Mouse (Mus musculus): ENCODE data around the gene Clk2. TPM values are rescaled to one million over a fixed set of nuclear protein-coding genes. Genes with fewer than 3 reads are reported as not detected.

Gene Clk2
- total and polyA plus RNA-seq, 2 experiments, result 7.4 to 23.9 TPM

DNA sequence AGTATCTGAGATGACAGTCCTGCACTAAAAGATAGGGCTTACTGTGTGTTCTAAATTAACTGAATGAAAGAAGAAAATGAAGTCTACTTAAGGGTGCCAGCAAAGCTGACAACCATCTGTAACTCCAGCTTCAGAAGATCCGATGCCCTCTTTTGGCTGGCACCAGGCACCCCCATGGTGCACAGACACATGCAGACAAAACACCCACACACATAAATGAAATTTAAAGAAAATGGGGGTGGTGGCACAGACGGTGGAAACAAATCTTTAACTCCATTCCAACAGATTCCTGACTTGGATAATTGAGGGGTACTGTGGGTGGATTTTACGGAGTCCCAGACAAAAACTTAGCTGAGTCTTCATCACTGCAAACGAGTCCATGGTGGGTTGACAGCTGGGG is 32.8 kb upstream of the Clk2 start:
- Histone ChIP-seq H3K4me1 (ENCODE audit: control insufficient read depth, insufficient read depth, low read length) (peaks cover 18% of the 10 kb centered on the region), H3K36me3 (ENCODE audit: control insufficient read depth, insufficient read depth, low read length) (no peaks in the 10 kb centered on the region), H3K27ac (replicated peaks; ENCODE audit: insufficient read depth, low read depth, low read length) (no peak overlapping the region), H3K27me3 (ENCODE audit: control insufficient read depth, insufficient read depth, low read length) (no peaks in the 10 kb centered on the region), H3K9ac (ENCODE audit: low read depth, low read length) (no peak overlapping the region), H3K79me2 (ENCODE audit: control insufficient read depth, insufficient read depth, low read length) (no peaks in the 10 kb centered on the region), H3K4me3 (ENCODE audit: insufficient read depth, low read depth, low read length) (no peak overlapping the region)
- 65% methylated on average over 4 of the region's 4 CpGs for WGBS
- DNase-seq (ENCODE audit: extremely low read depth, low read depth, low spot score), result no peak
- TF ChIP-seq POLR2A (IDR thresholded peaks at IDR 0.05; ENCODE audit: extremely low read depth, insufficient read depth, low read length) (no peak), CTCF (IDR thresholded peaks at IDR 0.05; ENCODE audit: low read depth, low read length) (no peak)

DNA sequence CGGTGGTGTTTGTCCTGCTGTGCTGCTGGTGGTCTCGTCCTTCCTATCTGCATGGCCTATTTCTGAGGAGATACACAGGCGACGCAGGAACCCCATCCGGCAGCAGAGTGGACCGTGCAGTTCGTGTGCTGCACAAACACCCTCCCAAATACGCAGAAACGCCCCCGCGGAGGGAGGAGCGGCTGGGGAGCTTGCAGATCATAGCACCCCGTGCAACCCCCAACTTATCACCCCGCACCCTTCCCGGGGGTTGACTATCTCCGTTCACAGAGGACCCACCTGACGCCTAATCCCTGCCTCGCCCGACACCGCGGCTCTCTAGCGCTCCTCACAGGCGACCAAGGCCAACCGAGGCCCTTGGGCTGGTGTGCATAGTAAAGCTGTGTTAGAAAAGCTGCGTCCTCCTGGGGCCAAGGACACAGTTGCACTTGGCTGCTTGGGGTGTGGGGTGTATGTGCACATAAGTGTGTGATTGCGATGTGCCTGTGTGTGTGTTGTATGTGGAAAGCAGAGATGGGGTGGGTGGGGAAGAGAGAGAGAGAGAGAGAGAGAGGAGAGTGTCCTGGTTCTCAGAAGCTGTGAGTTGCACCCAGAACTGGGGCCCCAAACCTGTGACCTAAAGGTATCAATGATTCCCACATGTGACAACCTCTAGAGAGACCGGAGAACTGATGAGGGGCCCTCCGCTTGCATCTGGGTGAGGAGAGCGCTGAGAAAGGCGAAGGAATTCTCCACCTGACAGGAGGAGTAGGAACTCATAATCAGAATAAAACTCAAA is 32.1 kb upstream of the Clk2 start:
- DNase-seq (ENCODE audit: extremely low read depth, low read depth, low spot score), result no peak
- Histone ChIP-seq H3K27ac (replicated peaks; ENCODE audit: insufficient read depth, low read depth, low read length) (peak overlapping the region; percentile 73; the same call in 1 of the 2 replicates), H3K27me3 (ENCODE audit: control insufficient read depth, insufficient read depth, low read length) (no peaks in the 10 kb centered on the region), H3K79me2 (ENCODE audit: control insufficient read depth, insufficient read depth, low read length) (0 out of 2 replicates have a peak, but pooled peaks cover 4% of the 10 kb centered on the region), H3K36me3 (ENCODE audit: control insufficient read depth, insufficient read depth, low read length) (no peaks in the 10 kb centered on the region), H3K9ac (ENCODE audit: low read depth, low read length) (peak overlapping the region; percentile 51), H3K4me1 (ENCODE audit: control insufficient read depth, insufficient read depth, low read length) (peaks cover 19% of the 10 kb centered on the region), H3K4me3 (ENCODE audit: insufficient read depth, low read depth, low read length) (peak overlapping the region; percentile 10; the same call in 1 of the 2 replicates)
- peak; percentile 77 for TF ChIP-seq CTCF (IDR thresholded peaks at IDR 0.05; ENCODE audit: low read depth, low read length)
- no peak for TF ChIP-seq POLR2A (IDR thresholded peaks at IDR 0.05; ENCODE audit: extremely low read depth, insufficient read depth, low read length)
- 16% methylated on average over 30 of the region's 30 CpGs for WGBS

DNA sequence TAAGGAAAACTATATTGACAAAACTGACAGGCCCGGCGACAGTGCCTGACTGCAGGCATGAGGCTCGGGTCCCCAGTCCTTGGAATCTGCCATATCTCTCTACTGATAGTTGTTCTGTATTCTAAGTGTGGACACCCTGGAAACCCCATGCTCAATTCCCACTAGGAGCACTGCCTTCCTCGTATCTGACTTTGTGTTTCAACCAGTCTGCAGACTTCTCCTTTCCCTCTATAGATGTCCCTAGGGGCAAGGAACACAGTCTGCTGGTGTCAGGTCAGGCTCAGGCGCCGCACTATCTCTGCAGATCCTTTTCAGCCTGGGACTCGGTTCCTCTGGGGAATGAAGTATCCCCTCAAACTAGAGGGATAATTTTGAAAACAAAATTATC is 31.5 kb upstream of the Clk2 start:
- peak overlapping the region; percentile 5; the same call in 1 of the 2 replicates for H3K9ac ChIP-seq (ENCODE audit: low read depth, low read length)
- 0 out of 2 replicates have a peak, but pooled peaks cover 4% of the 10 kb centered on the region for H3K79me2 ChIP-seq (ENCODE audit: control insufficient read depth, insufficient read depth, low read length)
- H3K4me3 ChIP-seq (ENCODE audit: insufficient read depth, low read depth, low read length), result no peak overlapping the region
- H3K27me3 ChIP-seq (ENCODE audit: control insufficient read depth, insufficient read depth, low read length), result no peaks in the 10 kb centered on the region
- TF ChIP-seq POLR2A (IDR thresholded peaks at IDR 0.05; ENCODE audit: extremely low read depth, insufficient read depth, low read length) (no peak), CTCF (IDR thresholded peaks at IDR 0.05; ENCODE audit: low read depth, low read length) (no peak)
- H3K4me1 ChIP-seq (ENCODE audit: control insufficient read depth, insufficient read depth, low read length), result peaks cover 20% of the 10 kb centered on the region
- 56% methylated on average over 7 of the region's 7 CpGs for WGBS
- peak overlapping the region; percentile 73 for H3K27ac ChIP-seq (replicated peaks; ENCODE audit: insufficient read depth, low read depth, low read length)
- no peak for DNase-seq (ENCODE audit: extremely low read depth, low read depth, low spot score)
- H3K36me3 ChIP-seq (ENCODE audit: control insufficient read depth, insufficient read depth, low read length), result no peaks in the 10 kb centered on the region

DNA sequence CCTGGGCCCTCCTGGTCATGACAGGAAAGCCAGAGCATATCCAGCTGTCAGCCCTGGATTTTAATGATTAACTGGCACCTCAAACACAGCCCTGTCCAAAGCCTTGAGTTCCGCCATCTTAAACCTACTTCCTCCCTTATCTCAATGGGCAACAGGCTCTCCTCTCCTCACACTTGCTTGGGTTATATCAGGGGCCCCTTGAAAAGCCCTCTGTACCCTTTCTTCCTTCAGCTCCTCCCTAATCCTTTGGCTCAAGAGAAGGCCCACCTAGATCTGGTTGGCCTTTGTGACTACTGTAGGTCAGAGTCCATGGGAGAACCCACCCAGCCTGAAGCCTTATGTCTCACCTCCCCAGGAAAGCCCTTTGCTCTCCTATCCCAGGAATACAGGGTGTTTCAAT is 30.8 kb upstream of the Clk2 start:
- no peak for TF ChIP-seq POLR2A (IDR thresholded peaks at IDR 0.05; ENCODE audit: extremely low read depth, insufficient read depth, low read length)
- TF ChIP-seq CTCF (IDR thresholded peaks at IDR 0.05; ENCODE audit: low read depth, low read length), result no peak
- Histone ChIP-seq H3K4me1 (ENCODE audit: control insufficient read depth, insufficient read depth, low read length) (peaks cover 25% of the 10 kb centered on the region), H3K27ac (replicated peaks; ENCODE audit: insufficient read depth, low read depth, low read length) (peak overlapping the region; percentile 73), H3K27me3 (ENCODE audit: control insufficient read depth, insufficient read depth, low read length) (no peaks in the 10 kb centered on the region), H3K79me2 (ENCODE audit: control insufficient read depth, insufficient read depth, low read length) (peaks cover 4% of the 10 kb centered on the region; the same call in 1 of the 2 replicates), H3K4me3 (ENCODE audit: insufficient read depth, low read depth, low read length) (no peak overlapping the region), H3K36me3 (ENCODE audit: control insufficient read depth, insufficient read depth, low read length) (no peaks in the 10 kb centered on the region), H3K9ac (ENCODE audit: low read depth, low read length) (no peak overlapping the region)
- no peak for DNase-seq (ENCODE audit: extremely low read depth, low read depth, low spot score)
- 15% methylated on average over 1 of the region's 1 CpGs for WGBS

DNA sequence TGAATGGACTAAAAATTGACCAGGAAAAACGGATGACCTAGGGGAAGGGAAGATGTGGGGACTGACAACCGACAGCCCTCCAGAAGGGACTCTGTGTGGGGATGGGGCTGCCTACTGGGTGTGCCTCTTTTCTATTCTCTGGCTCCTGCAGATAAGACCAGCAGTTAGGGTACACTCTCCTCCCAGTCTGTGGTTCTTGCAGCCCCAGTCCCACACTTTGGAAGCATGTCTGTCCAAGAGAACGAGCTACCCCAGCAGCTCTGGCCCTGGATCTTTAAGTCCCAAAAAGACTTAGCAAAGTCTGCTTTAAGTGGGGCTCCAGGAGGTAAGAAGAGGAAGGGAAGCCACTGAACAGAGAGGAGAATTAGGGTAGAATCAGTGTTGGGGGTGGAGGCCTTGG is 28.6 kb upstream of the Clk2 start, which contains the start of gene Pklr:
TSS of gene Pklr (plus strand) at position 185 of the 400 bp plus-strand sequence.
- Histone ChIP-seq H3K79me2 (ENCODE audit: control insufficient read depth, insufficient read depth, low read length) (peaks cover 4% of the 10 kb centered on the region; the same call in 1 of the 2 replicates), H3K36me3 (ENCODE audit: control insufficient read depth, insufficient read depth, low read length) (peaks cover 3% of the 10 kb centered on the region; the same call in 1 of the 2 replicates), H3K9ac (ENCODE audit: low read depth, low read length) (peak within 1 kb of the TSS; percentile 94), H3K27ac (replicated peaks; ENCODE audit: insufficient read depth, low read depth, low read length) (peak within 1 kb of the TSS; percentile 95), H3K4me3 (ENCODE audit: insufficient read depth, low read depth, low read length) (peak within 1 kb of the TSS; percentile 89), H3K4me1 (ENCODE audit: control insufficient read depth, insufficient read depth, low read length) (peaks cover 32% of the 10 kb centered on the region), H3K27me3 (ENCODE audit: control insufficient read depth, insufficient read depth, low read length) (no peaks in the 10 kb centered on the region)
- no peak for DNase-seq (ENCODE audit: extremely low read depth, low read depth, low spot score)
- TF ChIP-seq CTCF (IDR thresholded peaks at IDR 0.05; ENCODE audit: low read depth, low read length) (no peak), POLR2A (IDR thresholded peaks at IDR 0.05; ENCODE audit: extremely low read depth, insufficient read depth, low read length) (no peak)
- 25% methylated on average over 3 of the region's 3 CpGs for WGBS

DNA sequence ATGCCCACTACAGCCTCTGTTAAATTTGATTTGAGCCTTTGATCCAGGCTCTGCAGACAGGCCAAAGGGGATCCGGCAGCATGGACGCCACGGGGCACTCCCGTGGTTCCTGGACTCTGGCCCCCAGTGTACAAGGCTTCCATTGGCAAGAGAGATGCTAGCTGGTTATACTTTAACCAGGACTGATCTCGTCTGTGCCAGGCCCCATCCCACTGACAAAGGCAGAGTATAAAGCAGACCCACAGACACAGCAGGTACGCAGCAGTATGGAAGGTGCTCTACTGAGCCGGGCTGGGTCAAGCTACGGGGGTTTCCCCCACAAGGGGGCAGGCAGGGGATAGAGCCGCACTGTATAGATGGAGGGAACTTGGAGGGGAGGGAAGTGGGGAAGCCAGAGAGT is 28.2 kb upstream of the Clk2 start:
- peak; percentile 98 for TF ChIP-seq POLR2A (IDR thresholded peaks at IDR 0.05; ENCODE audit: extremely low read depth, insufficient read depth, low read length)
- peak; percentile 52 for TF ChIP-seq CTCF (IDR thresholded peaks at IDR 0.05; ENCODE audit: low read depth, low read length)
- H3K9ac ChIP-seq (ENCODE audit: low read depth, low read length), result peak overlapping the region; percentile 94

More for the DNA sequence above, 28.2 kb upstream of the Clk2 start:
- peak overlapping the region; percentile 89 for H3K4me3 ChIP-seq (ENCODE audit: insufficient read depth, low read depth, low read length)
- 10% methylated on average over 9 of the region's 9 CpGs for WGBS
- peaks cover 6% of the 10 kb centered on the region; the same call in 1 of the 2 replicates for H3K36me3 ChIP-seq (ENCODE audit: control insufficient read depth, insufficient read depth, low read length)
- H3K4me1 ChIP-seq (ENCODE audit: control insufficient read depth, insufficient read depth, low read length), result peaks cover 35% of the 10 kb centered on the region
- H3K27ac ChIP-seq (replicated peaks; ENCODE audit: insufficient read depth, low read depth, low read length), result peak overlapping the region; percentile 95
- H3K79me2 ChIP-seq (ENCODE audit: control insufficient read depth, insufficient read depth, low read length), result peaks cover 4% of the 10 kb centered on the region; the same call in 1 of the 2 replicates
- peak; percentile 95 for DNase-seq (ENCODE audit: extremely low read depth, low read depth, low spot score)
- H3K27me3 ChIP-seq (ENCODE audit: control insufficient read depth, insufficient read depth, low read length), result no peaks in the 10 kb centered on the region
